Mouse (Mus musculus) liver (tissue): ENCODE results near the gene Phf11b.
"Not testable (repeated sequence)": the region's sequence is repeated elsewhere in the genome, so short reads cannot be mapped to it uniquely, and the experiment has no call there.

Experiments
- DNase-seq: peaks from one replicate; pipeline ENCODE4 v3.0.0-alpha.2; 2020; ENCODE audit warnings: mixed read lengths

Gene Phf11b

GRCm38 (mm10) chr14:59341189-59341588 is at the start of gene Phf11b:
Gene Phf11b, minus strand, starts transcription at chr14:59341351.
- DNase-seq, result not testable (repeated sequence)

GRCm38 (mm10) chr14:59390181-59390580 is 49.0 kb upstream of the Phf11b start:
- DNase-seq, result not testable (repeated sequence)

DNA sequence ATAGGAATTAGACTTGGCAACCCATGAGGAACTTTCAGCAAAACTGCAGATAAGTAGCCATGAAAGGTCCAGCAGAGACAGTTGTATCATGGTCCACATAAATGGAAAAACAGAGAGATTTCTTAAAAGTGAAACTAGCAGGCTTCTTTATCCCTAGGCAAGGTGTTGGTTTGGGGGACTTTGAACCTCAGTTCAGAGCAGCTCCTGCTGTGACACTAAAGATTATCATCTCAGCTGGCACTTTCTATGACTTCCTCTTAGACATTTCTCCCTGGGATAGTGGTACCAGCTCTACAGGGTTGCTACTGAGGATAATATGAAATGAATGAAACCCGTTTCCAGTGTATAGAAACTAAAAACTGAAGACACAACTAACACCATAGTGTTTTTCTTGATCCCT is 48.4 kb upstream of the Phf11b start:
- no peak for DNase-seq

GRCm38 (mm10) chr14:59370348-59371068 is 29.4 kb upstream of the Phf11b start:
- DNase-seq, result no peak

GRCm38 (mm10) chr14:59366386-59367105 is 25.4 kb upstream of the Phf11b start:
- no peak for DNase-seq

DNA sequence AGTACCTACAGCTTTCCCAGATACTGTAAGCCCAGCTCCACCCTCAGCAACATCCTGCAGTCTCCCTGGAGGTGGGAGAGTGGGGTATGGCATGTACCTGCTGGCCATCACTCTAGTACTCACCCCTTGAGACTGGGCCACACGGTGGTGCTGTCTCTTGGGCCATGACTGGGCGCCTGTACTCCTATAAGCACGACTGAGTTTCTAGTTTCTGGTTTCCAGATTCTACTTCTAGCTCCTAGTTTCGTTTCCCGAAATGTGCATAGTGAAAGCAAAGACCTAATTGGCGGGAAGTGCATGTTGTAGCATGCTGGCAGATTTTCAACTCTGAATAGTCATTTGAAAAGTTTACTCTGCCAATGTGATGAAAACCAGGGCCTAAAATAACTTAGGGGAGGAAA is 24.1 kb upstream of the Phf11b start, which contains the start of gene Phf11d:
Gene Phf11d, minus strand, starts transcription at position 227 of the 401 bp plus-strand sequence.
- DNase-seq, result no peak

GRCm38 (mm10) chr14:59339541-59339940 is 1.6 kb downstream of the Phf11b start:
- DNase-seq, result no peak

DNA sequence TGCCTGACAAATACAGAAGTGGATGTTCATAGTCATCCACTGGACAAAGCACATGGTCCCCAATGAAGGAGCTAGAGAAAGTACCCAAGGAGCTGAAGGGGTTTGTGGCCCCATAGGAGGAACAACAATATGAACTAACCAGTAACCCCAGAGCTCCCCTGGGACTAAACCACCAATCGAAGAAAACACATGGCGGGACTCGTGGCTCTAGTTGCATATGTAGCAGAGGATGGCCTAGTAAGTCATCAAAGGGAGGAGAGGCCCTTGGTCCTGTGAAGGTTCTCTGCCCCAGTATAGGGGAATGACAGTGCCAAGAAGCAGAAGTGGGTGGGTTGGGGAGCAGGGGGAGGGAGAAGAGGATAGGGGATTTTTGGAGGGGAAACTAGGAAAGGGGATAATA is 5.1 kb downstream of the Phf11b start:
- DNase-seq, result not testable (repeated sequence)

DNA sequence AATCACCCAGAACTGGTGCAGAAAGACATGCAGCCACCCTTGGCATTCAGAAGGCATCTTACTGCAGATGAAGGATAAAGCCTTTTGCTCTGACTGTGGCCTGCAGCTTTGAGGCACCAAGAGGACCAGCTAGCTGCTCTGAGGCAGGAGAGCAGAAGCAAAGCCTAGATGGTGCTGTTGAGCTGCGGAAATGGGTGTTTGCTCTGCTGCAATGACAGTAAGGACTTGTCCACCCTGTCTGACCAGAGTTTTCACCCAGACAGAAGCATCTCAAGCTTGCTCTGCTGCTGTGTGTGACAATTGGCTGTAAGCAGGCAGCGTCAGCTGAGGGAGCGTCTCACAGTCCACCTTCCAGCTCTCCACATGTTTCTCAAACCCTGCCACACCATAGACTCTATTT is 10.7 kb downstream of the Phf11b start:
- DNase-seq, result peak; percentile 10

DNA sequence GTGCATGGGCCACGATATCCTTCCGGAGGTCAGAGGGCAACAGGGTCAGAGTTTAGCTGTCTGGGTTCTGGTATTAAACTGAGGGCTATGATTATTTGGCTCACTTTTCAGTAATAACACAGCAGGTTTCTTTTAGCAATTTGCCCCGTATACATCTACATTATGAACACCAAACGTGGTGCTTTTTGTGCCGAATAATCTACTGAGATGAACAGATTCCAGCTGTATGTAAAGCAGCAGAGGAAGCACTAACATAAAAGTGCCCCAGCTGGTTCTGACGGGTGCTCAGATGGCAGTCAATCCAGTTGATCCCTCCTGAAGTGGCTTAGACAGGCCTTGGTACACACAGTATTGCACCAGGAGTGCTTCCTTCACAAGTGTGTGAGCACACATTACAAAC is 21.2 kb downstream of the Phf11b start:
- not testable (repeated sequence) for DNase-seq

- DNase-seq, result not testable (repeated sequence)
Observed at GRCm38 (mm10) chr14:59319036-59319435, 22.1 kb downstream of the Phf11b start.

DNA sequence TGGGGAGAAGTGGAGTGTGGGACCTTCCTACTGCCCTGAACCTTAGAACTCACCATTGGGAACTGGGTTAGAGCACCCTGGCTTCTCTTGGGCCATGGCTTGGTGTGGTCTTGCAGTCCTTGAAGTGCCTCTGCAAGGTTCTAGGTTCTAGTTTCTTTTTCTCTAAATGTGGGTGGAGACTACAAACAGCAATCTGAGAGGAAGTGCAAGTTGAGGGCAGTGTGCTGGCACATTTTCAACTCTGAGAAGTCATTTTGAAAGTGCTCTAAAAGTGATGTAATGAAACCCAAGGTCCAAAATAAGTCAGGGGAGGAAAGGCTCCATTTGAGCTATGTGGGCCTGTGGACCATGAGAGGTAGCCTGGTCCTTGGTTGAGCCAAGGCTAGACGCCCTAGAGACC is 43.8 kb downstream of the Phf11b start, which contains the start of gene Phf11a:
Gene Phf11a, minus strand, starts transcription at position 132 of the 400 bp plus-strand sequence.
- not testable (repeated sequence) for DNase-seq

GRCm38 (mm10) chr14:59291769-59292168 is 49.4 kb downstream of the Phf11b start:
- DNase-seq, result not testable (repeated sequence)

DNA sequence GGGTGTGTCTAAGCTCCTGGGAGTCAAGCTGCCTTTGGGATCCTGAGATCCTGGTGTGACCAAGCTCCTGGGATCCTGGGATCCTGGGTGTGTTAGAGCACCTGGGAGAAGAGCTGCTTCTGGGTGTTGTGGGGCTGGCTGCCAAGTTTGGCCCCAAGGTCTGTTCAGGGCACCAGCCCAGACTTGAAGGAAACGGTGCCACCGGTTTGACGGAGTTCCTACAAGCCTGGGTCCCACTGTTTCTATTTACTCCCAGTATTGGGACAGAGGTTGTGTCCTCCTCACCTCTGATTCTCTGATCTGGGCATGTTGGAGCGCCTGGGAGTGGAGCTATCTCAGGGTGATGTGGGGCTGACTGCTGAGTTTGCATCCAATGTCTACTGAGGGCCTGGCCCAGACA is 66.2 kb downstream of the Phf11b start:
- not testable (repeated sequence) for DNase-seq
